Mouse (Mus musculus): ENCODE results near the gene Rpl41. TPM values are rescaled to one million over a fixed set of nuclear protein-coding genes. Genes with fewer than 3 reads are reported as not detected.

The Rpl41 gene
- polyA plus RNA-seq (2012; rRNA removed): 1,933 and 2,601 TPM in 2 replicates

GRCm38 (mm10) chr10:128548947-128549681 lies at the start of gene Rpl41:
TSS of gene Rpl41 (minus strand) at chr10:128549305.
- DNase-seq (ENCODE audit: extremely low spot score in 1 of 2, low spot score in 1 of 2): peak; percentile 93 to 94

GRCm38 (mm10) chr10:128598476-128598875 lies 49.4 kb upstream of the Rpl41 start:
- DNase-seq (ENCODE audit: extremely low spot score in 1 of 2, low spot score in 1 of 2): no peak

GRCm38 (mm10) chr10:128592797-128593196 lies 43.7 kb upstream of the Rpl41 start:
- no peak for DNase-seq (ENCODE audit: extremely low spot score in 1 of 2, low spot score in 1 of 2)

- no peak for DNase-seq (ENCODE audit: extremely low spot score in 1 of 2, low spot score in 1 of 2)
Observed at GRCm38 (mm10) chr10:128591436-128591835, 42.3 kb upstream of the Rpl41 start.

DNA sequence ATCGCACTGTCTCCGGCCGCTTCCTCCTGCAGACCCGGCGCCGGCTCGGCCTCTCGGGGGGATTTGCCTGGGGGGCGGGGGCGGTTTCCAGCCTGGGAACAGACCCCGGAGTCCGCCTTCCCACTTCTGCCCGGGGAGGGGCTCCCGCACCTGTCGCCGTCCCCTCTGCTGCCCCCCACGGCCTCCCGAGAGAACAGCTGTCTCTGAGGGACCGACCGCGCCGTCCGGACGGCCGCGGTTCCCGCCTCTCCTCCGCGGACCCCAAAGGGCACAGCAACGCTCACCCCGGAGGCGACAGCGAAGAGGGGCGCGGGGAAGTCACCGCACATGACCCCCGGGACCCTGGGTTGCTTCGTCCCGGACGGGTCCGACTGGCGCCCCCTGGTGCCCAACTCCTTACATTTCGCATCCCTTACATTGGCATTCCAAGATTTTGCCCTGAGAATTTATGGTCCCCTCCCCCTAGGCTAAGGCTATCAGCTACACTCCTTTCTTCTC lies 41.1 kb upstream of the Rpl41 start:
- DNase-seq (ENCODE audit: extremely low spot score in 1 of 2, low spot score in 1 of 2): peak in 1 of 2 experiments; percentile 66

- no peak for DNase-seq (ENCODE audit: extremely low spot score in 1 of 2, low spot score in 1 of 2)
Observed at GRCm38 (mm10) chr10:128589464-128590192, 40.5 kb upstream of the Rpl41 start, which contains the start of gene Erbb3. TSS of gene Erbb3 (minus strand) at chr10:128589652.

GRCm38 (mm10) chr10:128588775-128589463 lies 39.8 kb upstream of the Rpl41 start:
- no peak for DNase-seq (ENCODE audit: extremely low spot score in 1 of 2, low spot score in 1 of 2)

- no peak for DNase-seq (ENCODE audit: extremely low spot score in 1 of 2, low spot score in 1 of 2)
Observed at GRCm38 (mm10) chr10:128588136-128588535, 39.0 kb upstream of the Rpl41 start.

- DNase-seq (ENCODE audit: extremely low spot score in 1 of 2, low spot score in 1 of 2): no peak
Observed at GRCm38 (mm10) chr10:128587697-128588096, 38.6 kb upstream of the Rpl41 start.

GRCm38 (mm10) chr10:128587120-128587519 lies 38.0 kb upstream of the Rpl41 start:
- no peak for DNase-seq (ENCODE audit: extremely low spot score in 1 of 2, low spot score in 1 of 2)

DNA sequence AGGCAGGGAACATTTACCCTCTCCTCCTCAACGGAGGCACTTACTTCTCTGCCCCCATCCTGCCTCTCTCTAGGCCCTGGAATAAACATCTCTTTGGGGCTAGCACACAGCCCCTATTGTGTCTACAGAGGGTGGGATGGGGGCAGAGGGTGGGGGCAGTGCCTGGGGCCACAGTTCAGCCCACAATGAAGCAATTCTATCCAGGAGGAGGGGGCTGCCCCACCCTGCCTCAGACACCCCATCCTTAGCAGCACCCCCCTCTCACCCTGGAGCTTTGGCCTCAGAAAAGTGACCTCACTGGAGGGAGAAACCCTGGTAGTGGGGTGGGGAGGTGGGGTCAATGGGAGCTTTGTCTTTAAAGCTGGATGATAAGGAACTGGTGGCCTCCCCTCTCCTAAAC lies 37.4 kb upstream of the Rpl41 start:
- DNase-seq (ENCODE audit: extremely low spot score in 1 of 2, low spot score in 1 of 2): peak in 1 of 2 experiments; percentile 30

DNA sequence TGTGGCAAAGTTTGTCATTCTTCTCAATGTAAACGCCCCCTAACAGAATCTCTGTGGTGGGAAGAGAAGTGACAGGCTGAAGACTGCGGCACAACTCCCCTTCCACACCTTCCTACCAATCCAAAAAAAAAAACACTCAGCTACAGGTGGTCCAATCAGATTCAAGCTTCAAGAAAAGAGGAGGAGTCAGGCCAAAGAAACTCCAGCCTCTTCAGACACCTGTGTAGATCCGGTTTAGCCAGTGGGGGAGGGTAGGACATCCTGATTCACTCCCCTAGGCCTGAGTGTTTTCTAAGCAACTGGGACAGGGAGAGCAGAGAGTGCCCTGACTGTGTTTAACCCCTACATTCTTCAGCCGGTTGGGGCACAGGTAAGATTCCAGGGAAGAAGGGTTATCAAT lies 35.3 kb upstream of the Rpl41 start:
- no peak for DNase-seq (ENCODE audit: extremely low spot score in 1 of 2, low spot score in 1 of 2)

GRCm38 (mm10) chr10:128583644-128584043 lies 34.5 kb upstream of the Rpl41 start:
- no peak for DNase-seq (ENCODE audit: extremely low spot score in 1 of 2, low spot score in 1 of 2)

GRCm38 (mm10) chr10:128579731-128580130 lies 30.6 kb upstream of the Rpl41 start:
- no peak for DNase-seq (ENCODE audit: extremely low spot score in 1 of 2, low spot score in 1 of 2)

DNA sequence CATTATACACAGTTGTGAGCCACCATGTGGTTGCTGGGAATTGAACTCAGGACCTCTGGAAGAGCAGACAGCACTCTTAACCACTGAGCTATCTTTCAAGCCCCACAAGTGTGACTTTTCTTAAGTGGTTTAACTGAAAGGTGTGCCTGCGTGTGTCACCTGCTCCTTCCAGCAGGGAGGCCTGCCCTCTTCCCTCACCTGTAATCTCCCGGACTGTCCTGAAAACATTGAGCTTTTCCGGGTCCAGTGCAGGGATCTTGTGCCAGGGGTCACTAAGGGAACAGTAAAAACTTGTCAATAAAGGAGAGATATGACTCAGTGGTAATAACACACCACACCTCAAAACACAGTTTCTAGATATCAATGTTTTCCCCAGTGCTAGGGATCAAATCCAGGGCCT lies 30.2 kb upstream of the Rpl41 start:
- DNase-seq (ENCODE audit: extremely low spot score in 1 of 2, low spot score in 1 of 2): no peak

GRCm38 (mm10) chr10:128578330-128578729 lies 29.2 kb upstream of the Rpl41 start:
- no peak for DNase-seq (ENCODE audit: extremely low spot score in 1 of 2, low spot score in 1 of 2)

GRCm38 (mm10) chr10:128575063-128575462 lies 26.0 kb upstream of the Rpl41 start:
- no peak for DNase-seq (ENCODE audit: extremely low spot score in 1 of 2, low spot score in 1 of 2)

DNA sequence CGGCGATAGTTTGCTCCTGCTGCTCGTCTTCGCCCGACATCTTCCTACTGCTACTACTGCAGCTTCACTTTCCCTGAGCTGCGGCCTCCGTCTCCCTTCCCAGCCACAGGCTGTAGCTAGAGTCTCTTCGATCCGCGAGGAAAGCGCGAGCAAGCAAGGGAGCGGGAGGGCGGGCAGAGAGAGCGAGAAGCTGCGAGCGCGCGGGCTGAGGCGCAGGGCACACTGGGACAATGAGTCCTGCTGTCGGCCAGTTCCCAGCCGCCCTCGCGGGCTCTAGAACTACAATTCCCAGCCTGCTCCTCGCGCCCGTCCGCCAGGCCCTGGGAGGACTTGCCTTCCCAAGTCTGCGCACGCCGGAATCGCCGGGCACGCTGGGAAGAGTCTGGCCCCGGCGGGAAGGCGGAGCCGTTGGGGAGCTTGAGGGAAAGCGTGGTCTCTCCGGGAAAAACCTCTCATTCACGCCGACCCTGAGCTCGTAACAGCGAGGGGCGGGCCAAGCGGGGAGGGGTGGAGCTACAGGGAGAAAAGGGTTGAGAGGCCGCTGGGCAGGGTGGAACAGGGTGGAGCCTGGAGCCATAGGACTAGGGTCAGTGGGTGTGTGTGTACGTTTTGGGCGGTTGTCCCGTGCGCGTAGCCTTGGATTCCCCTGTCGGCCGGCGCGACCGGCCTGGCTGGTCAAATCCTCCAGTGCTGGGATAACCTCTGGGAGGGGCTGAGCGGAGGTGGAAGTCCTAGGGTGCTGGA lies 16.9 kb upstream of the Rpl41 start, which contains the start of gene Pa2g4:
Pa2g4 (minus strand) TSS at position 200 of the 744 bp plus-strand sequence.
- DNase-seq (ENCODE audit: extremely low spot score in 1 of 2, low spot score in 1 of 2): peak; percentile 97 to 99

- DNase-seq (ENCODE audit: extremely low spot score in 1 of 2, low spot score in 1 of 2): no peak
Observed at GRCm38 (mm10) chr10:128565206-128565787, 16.2 kb upstream of the Rpl41 start.

DNA sequence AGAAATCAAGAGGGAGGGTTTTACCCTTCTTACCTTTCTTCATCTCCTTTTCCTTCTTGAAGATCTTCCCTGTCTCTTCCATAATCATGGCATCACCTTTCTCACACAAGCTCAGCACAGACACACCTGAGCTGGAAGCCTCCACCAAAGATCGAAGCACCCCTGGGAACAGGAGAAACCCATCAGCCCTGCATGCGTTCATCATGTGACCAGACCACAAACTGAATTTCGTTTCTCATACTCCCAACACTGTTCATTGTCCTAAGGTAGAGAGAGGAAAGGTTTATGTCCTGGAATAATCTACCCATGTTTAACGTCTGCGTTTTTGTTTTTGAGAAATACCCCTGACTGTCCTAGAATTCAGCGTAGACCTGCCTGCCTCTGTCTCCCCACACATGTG lies 14.4 kb upstream of the Rpl41 start:
- DNase-seq (ENCODE audit: extremely low spot score in 1 of 2, low spot score in 1 of 2): no peak

Measured in frontal cortex, adult 2 months (tissue).